Mouse (Mus musculus): ENCODE data around the gene Tuba1b. TPM values are rescaled to one million over a fixed set of nuclear protein-coding genes. Genes with fewer than 3 reads are reported as not detected.
"Not testable (repeated sequence)": the region's sequence is repeated elsewhere in the genome, so short reads cannot be mapped to it uniquely, and the experiment has no call there.

The Tuba1b gene
- polyA plus RNA-seq, 1 experiment: 148 TPM

DNA sequence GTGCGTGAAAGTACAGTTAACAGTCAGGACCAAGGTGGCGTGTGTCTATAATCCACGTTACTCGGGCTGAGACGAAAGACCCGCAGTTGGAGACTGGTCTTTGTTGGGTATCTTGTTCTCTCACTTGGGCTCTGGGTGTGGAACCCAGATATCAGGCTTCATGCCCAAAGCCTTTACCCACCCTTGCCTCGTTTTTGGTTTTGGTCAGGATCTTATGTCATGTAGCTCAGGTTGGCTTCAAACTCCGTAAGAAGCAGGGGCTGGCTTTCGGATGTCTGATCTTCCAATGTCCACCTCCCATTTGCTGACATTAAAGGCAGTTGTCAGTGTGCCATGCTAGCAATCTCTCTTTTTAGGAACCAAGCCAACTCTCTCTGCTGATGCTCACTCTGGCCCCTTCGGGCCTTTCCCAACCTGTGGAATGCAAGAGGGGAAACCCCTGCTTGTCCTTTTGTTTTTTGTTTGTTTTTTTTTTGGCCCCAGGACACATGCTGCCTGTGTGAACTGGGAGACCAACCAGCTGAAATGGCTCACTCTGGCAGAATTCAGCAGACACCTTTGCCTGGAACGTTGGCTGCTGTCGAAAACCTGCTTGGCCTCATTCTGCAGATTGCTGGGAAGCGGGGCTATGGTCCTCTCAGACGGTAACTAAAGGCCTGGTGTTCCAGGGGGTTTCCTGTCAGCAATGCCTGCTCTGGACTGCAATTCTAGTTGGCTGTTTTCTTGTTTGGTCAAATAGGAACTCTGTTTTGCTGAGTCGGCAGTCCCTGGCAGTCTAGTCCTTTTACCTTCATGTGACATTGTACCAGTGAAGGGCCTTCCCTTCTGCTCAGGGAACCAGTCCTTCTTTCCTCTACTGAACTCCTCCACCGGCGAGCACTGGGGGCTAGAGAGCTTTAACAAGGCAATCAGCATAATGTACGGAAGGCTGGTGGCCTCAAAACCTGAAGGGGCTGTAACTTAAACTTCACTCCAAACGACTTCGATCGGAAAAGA is 42.7 kb upstream of the Tuba1b start:
- Histone ChIP-seq H3K27ac (ENCODE audit: control insufficient read depth, insufficient read depth, low read depth, low read length) (peak overlapping the region; percentile 56), H3K36me3 (ENCODE audit: control insufficient read depth, insufficient read depth, low read length) (no peaks in the 10 kb centered on the region), H3K4me3 (ENCODE audit: control insufficient read depth, low read depth, low read length) (no peak overlapping the region), H3K27me3 (ENCODE audit: control insufficient read depth, insufficient read depth, low read length) (no peaks in the 10 kb centered on the region), H3K4me1 (ENCODE audit: control insufficient read depth, insufficient read depth, low read length) (peaks cover 3% of the 10 kb centered on the region)
- TF ChIP-seq POLR2A (IDR thresholded peaks at IDR 0.05; ENCODE audit: control insufficient read depth, low read depth, low read length): no peak
- no peak for TF ChIP-seq CTCF (IDR thresholded peaks at IDR 0.05; ENCODE audit: control insufficient read depth, insufficient read depth, insufficient replicate concordance, low read depth, low read length)

DNA sequence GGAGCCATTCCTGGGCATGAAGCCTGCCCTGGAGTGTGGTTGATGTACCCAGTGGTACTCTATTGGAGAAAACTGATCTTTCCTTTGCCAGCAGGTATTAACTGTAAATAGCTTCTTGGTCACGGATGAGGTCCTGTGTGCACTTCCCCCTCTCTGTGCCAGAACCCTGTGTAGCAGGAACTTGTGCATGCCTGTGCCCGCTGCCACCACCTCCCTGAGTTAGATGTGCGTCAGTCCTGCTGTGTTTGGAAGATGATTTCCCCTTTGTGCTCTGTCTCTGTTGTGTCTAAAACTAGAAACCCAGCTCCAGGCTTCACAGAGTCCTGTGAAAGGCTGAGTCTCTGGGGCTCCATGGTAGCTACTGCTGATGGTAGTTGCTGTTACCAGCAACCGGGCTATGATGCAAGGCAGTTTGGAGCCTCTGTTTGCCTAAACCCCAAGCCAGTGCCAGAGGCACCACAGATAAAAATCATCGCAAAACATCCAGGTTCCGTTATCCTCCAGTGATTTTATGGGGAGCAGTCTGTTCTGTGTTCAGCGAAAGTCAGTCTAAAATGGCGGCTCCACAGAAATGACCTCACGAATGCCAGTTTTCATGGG is 38.8 kb upstream of the Tuba1b start:
- Histone ChIP-seq H3K27ac (ENCODE audit: control insufficient read depth, insufficient read depth, low read depth, low read length) (no peak overlapping the region; the same call in 1 of the 2 replicates), H3K27me3 (ENCODE audit: control insufficient read depth, insufficient read depth, low read length) (no peaks in the 10 kb centered on the region)

DNA sequence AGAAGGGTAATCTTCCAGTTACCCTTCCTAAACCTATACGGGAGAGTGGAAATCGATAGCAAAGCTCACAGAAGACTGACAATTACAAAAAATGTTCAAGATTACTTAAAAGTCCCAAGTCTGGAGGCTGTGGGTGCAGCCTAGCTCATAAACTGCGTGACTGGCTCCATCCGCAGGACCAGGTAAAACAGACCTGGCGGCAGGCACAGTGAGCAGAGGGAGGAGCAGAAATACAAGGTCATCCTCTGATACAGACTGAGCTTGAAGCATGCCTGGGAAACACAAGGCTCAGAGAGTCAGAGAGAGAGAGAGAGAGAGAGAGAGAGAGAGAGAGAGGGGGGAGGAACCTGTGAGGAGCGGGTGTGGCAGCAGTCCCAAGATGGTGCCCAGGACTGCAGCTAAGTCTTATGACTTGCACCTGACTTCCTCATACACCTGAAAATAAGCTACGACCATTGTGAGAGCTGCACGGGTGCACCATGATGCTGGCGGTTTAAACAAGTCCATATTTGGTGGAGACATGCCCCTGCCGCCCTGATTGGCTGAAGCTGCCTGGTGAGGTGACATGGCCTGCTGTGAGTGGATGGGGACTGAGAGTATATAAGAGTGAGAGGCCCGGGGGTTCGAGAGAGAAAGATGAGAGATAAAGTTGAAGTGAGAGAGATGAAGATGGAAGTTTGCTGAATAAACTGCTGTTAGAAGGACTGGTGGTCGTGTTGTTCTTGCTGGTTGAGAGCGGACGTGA is 37.4 kb upstream of the Tuba1b start:
- not testable (repeated sequence) for H3K27me3 ChIP-seq (ENCODE audit: control insufficient read depth, insufficient read depth, low read length); H3K36me3 ChIP-seq (ENCODE audit: control insufficient read depth, insufficient read depth, low read length); H3K4me1 ChIP-seq (ENCODE audit: control insufficient read depth, insufficient read depth, low read length); H3K4me3 ChIP-seq (ENCODE audit: control insufficient read depth, low read depth, low read length)
- H3K27ac ChIP-seq (ENCODE audit: control insufficient read depth, insufficient read depth, low read depth, low read length): peak overlapping the region; percentile 58; the same call in 1 of the 2 replicates

More for the DNA sequence above, 38.8 kb upstream of the Tuba1b start:
- TF ChIP-seq POLR2A (IDR thresholded peaks at IDR 0.05; ENCODE audit: control insufficient read depth, low read depth, low read length) (no peak), CTCF (IDR thresholded peaks at IDR 0.05; ENCODE audit: control insufficient read depth, insufficient read depth, insufficient replicate concordance, low read depth, low read length) (no peak)
- Histone ChIP-seq H3K4me3 (ENCODE audit: control insufficient read depth, low read depth, low read length) (no peak overlapping the region), H3K36me3 (ENCODE audit: control insufficient read depth, insufficient read depth, low read length) (no peaks in the 10 kb centered on the region), H3K4me1 (ENCODE audit: control insufficient read depth, insufficient read depth, low read length) (peaks cover 12% of the 10 kb centered on the region)

DNA sequence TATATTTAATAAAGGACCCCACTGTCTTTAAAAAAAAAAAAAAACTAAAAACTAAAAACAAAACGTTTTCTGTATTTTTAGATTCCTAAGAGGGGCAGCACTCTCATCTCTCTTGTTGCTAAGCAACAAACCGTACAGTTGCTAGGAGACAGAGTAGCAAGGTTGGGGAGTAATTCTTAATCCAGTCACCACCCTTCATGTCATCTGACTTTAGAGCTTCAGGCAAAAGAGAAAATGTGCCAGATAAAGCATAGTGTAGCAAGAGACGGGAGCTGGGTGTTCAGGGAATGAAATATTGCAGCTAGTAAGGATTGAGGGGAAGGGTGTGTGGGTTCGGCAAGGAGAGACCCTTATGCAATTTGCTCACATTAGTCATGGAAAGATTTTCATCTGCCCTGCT is 36.7 kb upstream of the Tuba1b start:
- peak overlapping the region; percentile 58; the same call in 1 of the 2 replicates for H3K27ac ChIP-seq (ENCODE audit: control insufficient read depth, insufficient read depth, low read depth, low read length)
- H3K27me3 ChIP-seq (ENCODE audit: control insufficient read depth, insufficient read depth, low read length): no peaks in the 10 kb centered on the region
- no peak for TF ChIP-seq POLR2A (IDR thresholded peaks at IDR 0.05; ENCODE audit: control insufficient read depth, low read depth, low read length)
- no peak for TF ChIP-seq CTCF (IDR thresholded peaks at IDR 0.05; ENCODE audit: control insufficient read depth, insufficient read depth, insufficient replicate concordance, low read depth, low read length)
- no peaks in the 10 kb centered on the region for H3K36me3 ChIP-seq (ENCODE audit: control insufficient read depth, insufficient read depth, low read length)
- H3K4me1 ChIP-seq (ENCODE audit: control insufficient read depth, insufficient read depth, low read length): peaks cover 10% of the 10 kb centered on the region
- H3K4me3 ChIP-seq (ENCODE audit: control insufficient read depth, low read depth, low read length): no peak overlapping the region

DNA sequence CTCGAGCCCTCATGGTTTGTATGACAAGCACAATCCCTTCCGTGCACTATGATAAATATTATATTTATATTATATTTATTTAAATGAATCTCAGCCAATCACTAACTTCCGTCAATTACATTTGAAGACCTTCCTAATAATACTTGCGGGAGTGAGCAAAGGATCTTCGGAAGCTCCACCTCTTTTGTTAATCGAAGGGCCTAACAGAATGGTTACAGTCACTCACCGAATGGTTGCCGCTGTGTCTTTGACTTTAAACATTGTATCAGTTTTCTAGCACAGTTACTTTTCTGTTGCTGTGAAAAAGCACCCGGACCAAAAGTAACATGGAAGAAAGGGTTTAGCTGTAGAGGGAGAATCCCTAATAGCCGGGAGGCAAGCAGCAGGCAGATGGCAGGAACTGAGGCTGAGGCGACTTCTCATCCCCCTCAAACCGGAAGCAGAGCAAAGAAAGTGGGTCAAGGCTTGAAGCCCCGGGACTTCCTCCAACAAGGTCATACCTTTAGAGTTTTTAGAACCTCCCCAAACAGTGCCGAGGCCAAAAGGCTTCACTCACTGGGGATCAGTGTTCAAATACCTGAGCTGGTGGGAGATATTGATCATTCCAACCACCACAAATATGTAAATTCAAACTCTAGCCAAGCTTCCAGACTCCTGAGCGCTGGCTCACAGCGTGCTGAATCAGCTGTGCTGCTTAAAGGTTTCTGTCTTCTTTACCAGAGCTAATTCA is 35.2 kb upstream of the Tuba1b start:
- no peak for TF ChIP-seq CTCF (IDR thresholded peaks at IDR 0.05; ENCODE audit: control insufficient read depth, insufficient read depth, insufficient replicate concordance, low read depth, low read length)
- TF ChIP-seq POLR2A (IDR thresholded peaks at IDR 0.05; ENCODE audit: control insufficient read depth, low read depth, low read length): no peak
- peaks cover 10% of the 10 kb centered on the region for H3K4me1 ChIP-seq (ENCODE audit: control insufficient read depth, insufficient read depth, low read length)
- no peak overlapping the region for H3K4me3 ChIP-seq (ENCODE audit: control insufficient read depth, low read depth, low read length)
- H3K36me3 ChIP-seq (ENCODE audit: control insufficient read depth, insufficient read depth, low read length): no peaks in the 10 kb centered on the region
- no peaks in the 10 kb centered on the region for H3K27me3 ChIP-seq (ENCODE audit: control insufficient read depth, insufficient read depth, low read length)
- peak overlapping the region; percentile 76 for H3K27ac ChIP-seq (ENCODE audit: control insufficient read depth, insufficient read depth, low read depth, low read length)

DNA sequence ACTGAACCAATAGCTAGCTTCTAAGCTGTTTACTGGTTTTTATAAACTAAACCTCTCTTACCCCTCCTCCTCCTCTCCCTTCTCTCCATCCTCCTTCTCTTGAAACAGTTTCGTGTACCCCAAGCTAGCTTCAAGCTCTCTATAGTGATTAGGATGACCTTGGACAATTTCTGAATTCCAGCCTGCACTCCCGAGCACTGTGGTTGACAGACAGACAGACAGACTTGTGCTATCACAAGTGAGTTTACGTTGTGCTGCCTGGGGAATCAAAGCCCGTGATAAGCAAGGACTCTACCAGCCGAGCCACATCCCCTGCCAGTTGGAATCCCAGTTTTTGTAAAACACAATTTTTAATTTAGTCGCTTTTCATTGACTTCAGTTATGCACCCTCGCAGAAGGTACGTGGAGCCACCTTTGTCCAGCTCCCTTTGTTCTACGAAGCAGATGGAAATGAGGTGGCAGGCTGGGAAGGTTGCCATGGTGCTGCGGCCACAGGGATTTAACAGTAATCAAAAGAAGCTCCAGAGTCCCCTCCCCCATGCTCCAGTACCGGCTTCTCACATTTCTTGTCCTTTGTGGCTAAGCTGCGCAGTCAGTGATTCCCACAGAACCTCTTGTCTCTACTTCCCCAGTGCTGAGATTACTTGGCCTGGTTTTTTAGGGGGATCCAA is 34.5 kb upstream of the Tuba1b start:
- TF ChIP-seq POLR2A (IDR thresholded peaks at IDR 0.05; ENCODE audit: control insufficient read depth, low read depth, low read length): no peak
- TF ChIP-seq CTCF (IDR thresholded peaks at IDR 0.05; ENCODE audit: control insufficient read depth, insufficient read depth, insufficient replicate concordance, low read depth, low read length): no peak
- Histone ChIP-seq H3K27ac (ENCODE audit: control insufficient read depth, insufficient read depth, low read depth, low read length) (peak overlapping the region; percentile 18), H3K4me3 (ENCODE audit: control insufficient read depth, low read depth, low read length) (no peak overlapping the region), H3K4me1 (ENCODE audit: control insufficient read depth, insufficient read depth, low read length) (peaks cover 10% of the 10 kb centered on the region), H3K27me3 (ENCODE audit: control insufficient read depth, insufficient read depth, low read length) (no peaks in the 10 kb centered on the region), H3K36me3 (ENCODE audit: control insufficient read depth, insufficient read depth, low read length) (no peaks in the 10 kb centered on the region)

Data from testis, adult 2 months (tissue).